8 mouse cellular contexts compared by ENCODE assay signal in the genomic region with DNA sequence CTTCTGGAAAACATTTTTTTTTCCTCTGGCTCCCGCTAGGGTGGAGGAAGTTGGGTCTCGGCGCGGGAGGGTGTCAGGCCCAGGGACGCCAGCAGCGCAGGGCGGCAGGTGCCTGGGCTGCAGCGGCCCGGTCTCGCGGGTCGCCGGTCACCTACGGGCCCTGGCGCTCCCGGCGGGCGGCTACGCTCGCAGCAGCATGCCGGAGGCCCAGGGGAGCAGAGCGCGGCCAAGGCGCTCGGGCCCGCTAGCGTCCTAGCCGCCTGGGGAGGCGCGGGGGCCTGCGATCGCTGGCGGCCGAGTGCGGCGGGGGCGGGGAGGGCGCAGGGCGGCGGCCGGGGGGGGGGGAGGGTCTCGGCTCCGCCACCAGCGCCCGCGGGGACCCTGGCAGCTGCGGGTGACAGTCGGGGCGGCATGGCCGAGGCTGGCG. TPM values are rescaled to one million over a fixed set of nuclear protein-coding genes. Genes with fewer than 3 reads are reported as not detected.
DNase-seq lines count a peak whose midpoint lies in the region; ATAC-seq lines count a peak whose summit lies in the region.

No protein-coding gene starts in this region.

- H3K4me2 ChIP-seq in hindbrain, embryonic 13.5 days = peak overlapping the region; percentile 78

- H3K36me3 ChIP-seq in hindbrain, embryonic 13.5 days = no peaks in the 10 kb centered on the region
- no peaks in the 10 kb centered on the region for H3K36me3 ChIP-seq in megakaryocyte, embryonic 14.5 days (replicated peaks; ENCODE audit: low read length)

- H3K9me3 ChIP-seq in hindbrain, embryonic 13.5 days = no peaks in the 10 kb centered on the region
- H3K9me3 ChIP-seq in megakaryocyte, embryonic 14.5 days = no peaks in the 10 kb centered on the region

- H3K27me3 ChIP-seq in hindbrain, embryonic 13.5 days = no peaks in the 10 kb centered on the region
- H3K27me3 ChIP-seq in megakaryocyte, embryonic 14.5 days (replicated peaks) = no peaks in the 10 kb centered on the region

- ATAC-seq in hindbrain, embryonic 13.5 days (ENCODE audit: low FRiP score) = peak; percentile 64

- peaks cover 34% of the 10 kb centered on the region for H3K4me1 ChIP-seq in hindbrain, embryonic 13.5 days (replicated peaks)
- peaks cover 38% of the 10 kb centered on the region for H3K4me1 ChIP-seq in megakaryocyte, embryonic 14.5 days

- H3K9ac ChIP-seq in hindbrain, embryonic 13.5 days = peak overlapping the region; percentile 95

- DNase-seq in T-cell, adult 2 months (ENCODE audit: low spot score) = peak; percentile 69
- DNase-seq in cerebellum, postnatal 14 days = peak; percentile 74 to 75
- peak; percentile 22 to 27 for DNase-seq in frontal cortex, postnatal 25 days (ENCODE audit: low spot score in 2 of 2)
- peak; percentile 49 to 63 for DNase-seq in left cerebral cortex, postnatal 14 days (ENCODE audit: low spot score in 2 of 2)
- DNase-seq in right cerebral cortex, adult 2 months (ENCODE audit: low spot score in 2 of 2) = peak; percentile 46 to 60
- DNase-seq in yolk sac, embryonic 10.5 days (ENCODE audit: low spot score) = peak; percentile 74

- H3K27ac ChIP-seq in hindbrain, embryonic 13.5 days = peak overlapping the region; percentile 98

- intact Hi-C loops in left cerebral cortex, postnatal 14 days (cut with DNase I) = loop anchor here (5.0 kb wide), 2 partner anchors 90 kb away; a partner anchor contains a TSS

- WGBS in hindbrain, embryonic 13.5 days = under 1% methylated on average over 37 of the region's 51 CpGs

- H3K4me3 ChIP-seq in hindbrain, embryonic 13.5 days = peak overlapping the region; percentile 87
- peak overlapping the region; percentile 97 for H3K4me3 ChIP-seq in megakaryocyte, embryonic 14.5 days (replicated peaks)

RNA-seq across cellular contexts. Expression of a gene that starts 0.3 kb away (rescaled TPM):
- 8.5 and 8.9 TPM in 2 replicates for polyA plus RNA-seq in hindbrain, embryonic 13.5 days (2015; fragmentation: Nextera tagmentation; extraction: Ambion mirVana)
- 10 to 100 TPM; 10.9 to 12.5 TPM for total RNA-seq in left cerebral cortex, postnatal 14 days (2021)
- polyA plus RNA-seq in megakaryocyte, embryonic 14.5 days (2012; ENCODE audit: insufficient read depth, low replicate concordance) = 0.39 and 0.47 TPM in 2 replicates

RNA-seq across cellular contexts. Expression of a gene that starts 27.7 kb away (rescaled TPM):
- polyA plus RNA-seq in hindbrain, embryonic 13.5 days (2015; fragmentation: Nextera tagmentation; extraction: Ambion mirVana) = 0.39 and 0.43 TPM in 2 replicates
- total RNA-seq in left cerebral cortex, postnatal 14 days (2021) = not detected
- not detected in 2 replicates for polyA plus RNA-seq in megakaryocyte, embryonic 14.5 days (2012; ENCODE audit: insufficient read depth, low replicate concordance)

Comparison
In these comparisons a context has a peak if more than half of its experiments do, and no peak if none do; other contexts are left out.
1. Peak in every context shown above with its lines: DNase-seq, ATAC-seq, H3K4me3 ChIP-seq and H3K27ac ChIP-seq.
2. DNase-seq: peak in every context shown above with its lines; median percentile 74 in cerebellum, postnatal 14 days; 74 in yolk sac, embryonic 10.5 days; 69 in T-cell, adult 2 months; 56 in left cerebral cortex, postnatal 14 days; 53 in right cerebral cortex, adult 2 months; 24 in frontal cortex, postnatal 25 days.